Mouse (Mus musculus) liver, adult 2 months (tissue): ENCODE measurements at regions not wholly inside any gene's neighbourhood (a gene's known extent, or its start where the extent isn't known, plus 50 kb on each side); places are given as distances from the start of the nearest gene placed in this dataset.

Experiments used
- CTCF ChIP-seq: fragments of 200-500 bp; IDR thresholded peaks from 2 replicates; pipeline ENCODE4 v1.5.1; 2011; ENCODE audit warnings: low read depth, low read length, control low read depth
- POLR2A ChIP-seq: fragments of 200-500 bp; IDR thresholded peaks from 2 replicates; pipeline ENCODE4 v1.6.1; 2011; ENCODE audit warnings: low read length, control low read depth; ENCODE audit not compliant: insufficient read depth; ENCODE audit errors: extremely low read depth

- TF ChIP-seq CTCF (no peak), POLR2A (no peak)
These were observed 784.7 kb upstream of the Zeb2 start for GRCm38 (mm10) chr2:45901892-45902291.
